In the genomic region with DNA sequence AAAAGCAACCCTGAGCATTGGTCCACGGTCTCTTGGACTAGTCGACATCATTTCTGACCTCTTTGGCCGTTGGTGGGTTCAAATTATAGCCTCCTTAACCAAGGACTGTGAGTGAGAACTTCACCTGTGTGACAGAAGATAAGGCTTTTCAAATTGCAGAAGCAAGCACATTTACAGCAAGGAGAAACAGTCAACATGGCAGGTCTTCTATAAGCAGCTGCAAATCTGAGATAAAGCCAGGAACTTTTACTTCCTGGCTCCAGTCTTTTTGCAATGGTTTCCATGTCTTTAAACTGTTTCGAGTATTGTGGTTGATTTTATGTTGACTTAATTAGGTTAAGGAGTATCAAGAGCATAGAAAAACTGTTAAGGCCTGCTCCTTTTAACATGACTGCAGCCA, we compare ENCODE assay signal across 36 mouse cellular contexts. TPM values are rescaled to one million over a fixed set of nuclear protein-coding genes. Genes with fewer than 3 reads are reported as not detected.
"Had no signal": no experiment of that assay in that cellular context is flagged by ENCODE, and none has a peak within 500 bp of the region (broad histone marks: within the 10 kb centered on the region; RNA-seq: fewer than 3 reads in every experiment).

No protein-coding gene starts in this region.

- DNase-seq: gastrocnemius, adult 2 months; gastrocnemius, postnatal 10 days; gastrocnemius, postnatal 25 days; heart, adult 18-20 months; heart, postnatal 10 days; heart, postnatal 4 days; kidney, adult 11 months; kidney, adult 2 months; kidney, adult 9 months; kidney, postnatal 14 days; kidney, postnatal 36 days; layer of hippocampus, adult 9-11 months; liver had no signal

- H3K27ac ChIP-seq: gastrocnemius, adult 2 months; heart, embryonic 10.5 days; hindbrain, embryonic 10.5 days; hindbrain, embryonic 12.5 days; hindbrain, embryonic 14.5 days; kidney, embryonic 15.5 days; kidney, postnatal 0 days; left cerebral cortex, adult 2 months; limb, embryonic 10.5 days; limb, embryonic 12.5 days; liver, embryonic 12.5 days had no signal

- H3K27me3 ChIP-seq: heart, embryonic 12.5 days; hindbrain, embryonic 12.5 days; kidney, embryonic 15.5 days; liver, embryonic 12.5 days had no signal

- H3K36me3 ChIP-seq: heart, embryonic 10.5 days; heart, embryonic 12.5 days; hindbrain, embryonic 10.5 days; hindbrain, embryonic 12.5 days; kidney, embryonic 15.5 days; limb, embryonic 10.5 days; limb, embryonic 12.5 days; liver, embryonic 12.5 days had no signal

- H3K4me3 ChIP-seq: gastrocnemius, adult 2 months; heart, embryonic 10.5 days; heart, embryonic 12.5 days; hindbrain, embryonic 10.5 days; hindbrain, embryonic 12.5 days; kidney, embryonic 15.5 days; left cerebral cortex, adult 2 months; limb, embryonic 10.5 days; limb, embryonic 12.5 days; liver, embryonic 12.5 days had no signal

- H3K4me1 ChIP-seq: heart, embryonic 10.5 days; heart, embryonic 12.5 days; hindbrain, embryonic 10.5 days; hindbrain, embryonic 12.5 days; kidney, embryonic 15.5 days; limb, embryonic 10.5 days; limb, embryonic 12.5 days had no signal

- ATAC-seq: hindbrain, embryonic 16.5 days; inflammation-experienced regulatory T-cells, adult 6 months; intestine, embryonic 16.5 days; liver, embryonic 12.5 days had no signal

- H3K9me3 ChIP-seq: heart, embryonic 10.5 days; heart, embryonic 12.5 days; hindbrain, embryonic 10.5 days; hindbrain, embryonic 12.5 days; kidney, embryonic 15.5 days; limb, embryonic 10.5 days; limb, embryonic 12.5 days; liver, embryonic 12.5 days had no signal

- H3K4me2 ChIP-seq: heart, embryonic 12.5 days; hindbrain, embryonic 12.5 days; hindbrain, embryonic 14.5 days; kidney, embryonic 15.5 days; limb, embryonic 12.5 days; liver, embryonic 12.5 days had no signal

- H3K9ac ChIP-seq: heart, embryonic 12.5 days; hindbrain, embryonic 12.5 days; hindbrain, embryonic 14.5 days; kidney, embryonic 15.5 days; limb, embryonic 12.5 days; liver, embryonic 12.5 days had no signal

RNA-seq across cellular contexts. Expression of gene Taf7l, which starts 47.5 kb away (rescaled TPM):
- total RNA-seq: gastrocnemius, adult 2 months; gastrocnemius, postnatal 10 days; gastrocnemius, postnatal 25 days; gastrocnemius, postnatal 4 days; granulocyte monocyte progenitor cell, adult 5-6 weeks; heart, adult 18-20 months; heart, adult 8-10 months; heart, postnatal 10 days; heart, postnatal 25 days; heart, postnatal 4 days; layer of hippocampus, adult 18-20 months; left cerebral cortex, postnatal 14 days had no signal
- polyA plus RNA-seq: heart, embryonic 10.5 days; heart, embryonic 12.5 days; heart, embryonic 14.5 days; heart, embryonic 16.5 days; hindbrain, embryonic 10.5 days; hindbrain, embryonic 12.5 days; inflammation-experienced regulatory T-cells, adult 6 months; intestine, embryonic 16.5 days; kidney, adult 2 months; kidney, embryonic 15.5 days; kidney, postnatal 0 days; large intestine, adult 2 months; liver, embryonic 12.5 days had no signal
